Mouse (Mus musculus) layer of hippocampus, postnatal 10 days (tissue): ENCODE data around the gene Elovl2. TPM values are rescaled to one million over a fixed set of nuclear protein-coding genes. Genes with fewer than 3 reads are reported as not detected.
A peak's percentile ranks its signal among the peaks of the same experiment; 100 is the strongest.

Experiments used
- DNase-seq, 2 experiments: peaks; one replicate each; pipeline ENCODE4 v3.0.0; 2021; ENCODE audit warnings: low spot score in 2 of 2
- total RNA-seq, 2 experiments: library from RNA; stranded (reverse); gene quantifications; 2 replicates each; pipeline ENCODE4 v1.2.3; 2021

Elovl2 gene
- total RNA-seq, 2 experiments from 2014 or later, result 42.1 to 44.2 TPM

- peak in 1 of 2 experiments; percentile 14 for DNase-seq
Measured at GRCm38 (mm10) chr13:41158426-41158825, 61.8 kb downstream of the Elovl2 start.

GRCm38 (mm10) chr13:41153146-41153545 is 67.1 kb downstream of the Elovl2 start:
- no peak for DNase-seq

GRCm38 (mm10) chr13:41146271-41146670 is 73.9 kb downstream of the Elovl2 start:
- DNase-seq, result peak; percentile 76 to 78

DNA sequence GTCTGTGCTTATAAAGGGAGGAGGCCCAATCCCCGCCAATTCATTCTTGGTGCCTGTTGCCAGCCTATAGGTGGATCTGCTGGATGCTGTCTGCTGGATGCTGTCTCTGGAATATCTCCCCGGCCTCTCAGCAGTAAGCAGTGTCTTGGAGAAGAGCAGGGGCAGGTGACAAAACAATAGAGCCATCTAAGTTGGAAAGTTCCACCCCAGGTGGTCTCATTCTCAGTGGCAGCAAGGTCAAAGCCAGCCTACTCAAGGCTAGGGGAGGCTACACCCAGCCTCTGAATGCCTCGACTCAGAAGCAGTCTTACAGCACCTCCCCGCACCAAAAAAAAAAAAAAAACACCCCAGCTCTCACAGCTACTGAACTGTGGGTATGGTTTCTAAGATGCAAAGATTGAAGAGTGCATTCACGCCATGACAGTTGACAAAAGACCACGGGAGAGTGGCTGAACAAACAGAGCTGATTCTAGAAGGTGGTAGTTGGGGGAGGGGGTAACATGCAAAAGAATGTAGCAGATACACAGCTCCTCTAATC is 74.7 kb downstream of the Elovl2 start:
- no peak for DNase-seq

DNA sequence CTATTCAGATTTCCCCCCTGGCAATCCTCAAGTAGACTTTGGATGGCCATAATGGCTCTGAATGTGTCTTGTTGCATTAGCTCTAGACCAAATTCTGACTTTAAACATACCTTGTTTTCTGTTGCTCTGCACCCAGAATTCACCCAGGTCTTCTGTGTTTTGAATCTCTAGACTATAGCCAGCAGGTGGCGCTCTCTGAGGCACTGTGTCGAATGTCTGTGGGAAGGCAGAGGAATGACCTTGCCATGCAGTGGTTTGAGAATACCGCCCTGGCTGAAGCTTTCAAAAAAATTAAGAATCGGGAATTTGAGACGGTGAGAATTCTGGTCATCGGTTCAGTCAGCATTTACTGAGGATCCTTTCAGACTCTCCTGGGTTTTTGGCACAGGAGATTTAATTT is 85.3 kb downstream of the Elovl2 start:
- DNase-seq, result peak; percentile 66 to 78

Other genes starting within 250 kb of the Elovl2 start
- 10 to 100 TPM; 34.8 to 34.9 TPM for gene Pak1ip1, start 219.4 kb downstream of the Elovl2 start, total RNA-seq
- gene Tmem14c, start 204.1 kb downstream of the Elovl2 start, total RNA-seq, result 10 to 100 TPM; 66.6 to 75.7 TPM
- gene Mak, start 140.7 kb downstream of the Elovl2 start, total RNA-seq, result 1 to 10 TPM; 1.1 to 2.0 TPM
- gene Gcm2, start 109.4 kb downstream of the Elovl2 start, total RNA-seq, result not detected
- under 1 TPM in 1 of 2 experiments, not detected in 1; 0.18 TPM for gene Sycp2l, start 106.1 kb downstream of the Elovl2 start, total RNA-seq
- 100 to 1,000 TPM; 122 to 128 TPM for gene Smim13, start 29.4 kb upstream of the Elovl2 start, total RNA-seq
- gene Gm17364, start 53.6 kb upstream of the Elovl2 start, total RNA-seq, result not detected